Mouse (Mus musculus): ENCODE data around the gene Zscan10.
"Not testable (repeated sequence)": the region's sequence is repeated elsewhere in the genome, so short reads cannot be mapped to it uniquely, and the experiment has no call there.

Zscan10 gene

GRCm38 (mm10) chr17:23587253-23587652, 13.4 kb upstream of the Zscan10 start:
- no peak for DNase-seq (ENCODE audit: low spot score)

- peak; percentile 86 for DNase-seq (ENCODE audit: low spot score)
These were observed 8.3 kb upstream of the Zscan10 start for GRCm38 (mm10) chr17:23592208-23592925.

DNA sequence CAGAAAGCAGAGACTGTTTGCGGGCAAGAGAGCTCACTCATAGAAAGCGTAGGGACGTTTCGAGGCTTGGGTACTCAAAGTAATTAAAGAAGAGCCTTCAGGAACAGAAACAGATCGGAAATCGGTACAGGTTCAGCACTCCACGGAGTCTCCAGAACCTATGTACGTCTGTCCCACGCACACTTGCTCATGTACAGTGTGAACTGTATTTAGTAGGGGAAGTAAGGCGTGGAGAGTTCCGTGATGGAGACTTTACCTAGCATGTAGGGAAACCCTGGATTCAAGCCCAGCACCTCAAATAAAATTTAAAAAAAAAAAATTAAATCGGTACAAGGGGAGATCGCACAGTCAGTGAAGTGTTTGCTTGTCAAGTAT, 7.7 kb upstream of the Zscan10 start:
- DNase-seq (ENCODE audit: low spot score), result no peak

GRCm38 (mm10) chr17:23595139-23595538, 5.5 kb upstream of the Zscan10 start:
- not testable (repeated sequence) for DNase-seq (ENCODE audit: low spot score)

- DNase-seq (ENCODE audit: low spot score), result peak; percentile 65
These were observed 1.8 kb upstream of the Zscan10 start, which contains the start of gene Zfp13 for GRCm38 (mm10) chr17:23598582-23599552. TSS of gene Zfp13 (minus strand) at chr17:23599487.

- peak; percentile 15 for DNase-seq (ENCODE audit: low spot score)
These were observed 1.0 kb upstream of the Zscan10 start for GRCm38 (mm10) chr17:23599605-23600063.

DNA sequence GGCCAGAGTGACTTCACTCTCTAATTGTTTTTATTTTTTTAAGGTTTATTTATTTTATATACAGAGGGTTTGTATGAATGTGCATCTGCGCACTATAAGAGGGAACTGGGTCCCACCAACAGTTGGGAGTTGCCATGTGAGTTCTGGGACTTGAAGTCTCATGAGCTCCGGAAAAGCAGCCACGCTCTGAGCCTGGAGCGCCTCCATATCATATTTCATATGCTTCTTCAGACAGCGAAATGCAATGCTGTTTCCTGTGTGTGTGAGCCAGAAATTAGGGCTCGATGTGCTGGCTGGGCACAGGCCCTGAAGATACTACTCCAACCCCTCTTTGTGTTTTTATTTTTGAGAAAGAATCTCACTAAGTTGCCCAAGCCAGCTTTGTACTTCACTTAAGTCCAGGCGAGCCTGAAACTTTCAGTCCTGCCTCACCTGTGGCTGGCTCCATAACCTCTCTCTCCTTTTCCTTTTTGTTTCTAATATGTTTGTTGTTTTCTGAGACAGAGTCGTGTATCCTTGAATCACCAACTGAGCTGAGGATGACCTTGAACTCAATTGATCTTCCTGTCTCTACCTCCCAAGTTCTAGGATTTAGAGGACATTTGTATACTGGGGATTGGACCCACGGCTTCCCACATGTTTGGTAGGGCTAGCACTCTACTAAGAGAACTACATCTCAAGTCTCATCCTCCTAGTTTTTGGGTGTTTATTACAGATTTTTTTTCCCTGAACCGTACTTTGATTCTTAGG, 1.4 kb downstream of the Zscan10 start:
- DNase-seq (ENCODE audit: low spot score), result no peak

DNA sequence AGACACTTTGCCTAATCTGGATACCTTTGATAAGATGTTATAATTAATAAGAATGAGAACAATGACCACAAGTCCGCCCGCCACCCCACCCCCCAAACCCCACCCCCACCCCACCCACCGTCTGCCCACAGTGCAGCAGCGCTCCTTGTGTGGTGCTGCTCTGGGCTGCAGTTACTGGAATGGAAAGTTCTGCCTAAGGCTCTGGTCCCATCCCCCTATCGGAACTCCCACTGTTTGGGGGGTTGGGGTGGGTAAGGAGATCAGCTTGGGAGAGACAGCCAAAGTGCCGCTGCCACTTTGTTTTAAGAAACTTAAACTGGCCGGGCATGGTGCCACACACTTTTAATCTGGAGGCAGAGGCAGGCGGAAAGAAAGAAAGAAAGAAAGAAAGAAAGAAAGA, 2.4 kb downstream of the Zscan10 start:
- no peak for DNase-seq (ENCODE audit: low spot score)

- no peak for DNase-seq (ENCODE audit: low spot score)
These were observed 2.9 kb downstream of the Zscan10 start for GRCm38 (mm10) chr17:23603542-23603941.

- DNase-seq (ENCODE audit: low spot score), result no peak
These were observed 3.7 kb downstream of the Zscan10 start for GRCm38 (mm10) chr17:23604394-23604793.

DNA sequence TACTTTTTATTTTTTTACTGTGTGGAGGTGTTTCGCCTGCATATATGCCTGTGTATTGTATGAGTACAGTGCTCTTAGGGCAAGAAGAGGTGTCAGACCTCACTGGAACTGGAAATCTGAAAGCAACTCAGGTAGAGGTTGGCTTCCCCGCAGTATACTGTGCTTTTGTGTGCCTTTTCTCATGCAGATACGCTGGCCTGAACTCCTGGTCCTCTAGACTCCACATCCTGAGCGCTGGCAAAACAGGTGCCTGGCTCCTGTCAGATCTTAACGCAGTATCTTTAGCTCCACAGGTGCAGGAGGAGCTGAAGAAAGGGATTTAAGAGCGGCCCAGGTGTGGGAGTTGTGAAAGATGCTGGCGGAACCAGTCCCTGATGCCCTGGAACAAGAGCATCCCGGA, 4.6 kb downstream of the Zscan10 start:
- no peak for DNase-seq (ENCODE audit: low spot score)

GRCm38 (mm10) chr17:23609612-23610011, 9.0 kb downstream of the Zscan10 start:
- no peak for DNase-seq (ENCODE audit: low spot score)

GRCm38 (mm10) chr17:23610361-23610800, 9.7 kb downstream of the Zscan10 start:
- DNase-seq (ENCODE audit: low spot score), result peak; percentile 62

GRCm38 (mm10) chr17:23617087-23617486, 16.4 kb downstream of the Zscan10 start:
- DNase-seq (ENCODE audit: low spot score), result no peak

- no peak for DNase-seq (ENCODE audit: low spot score)
These were observed 19.7 kb downstream of the Zscan10 start for GRCm38 (mm10) chr17:23620351-23620750.

GRCm38 (mm10) chr17:23627813-23628212, 27.2 kb downstream of the Zscan10 start:
- no peak for DNase-seq (ENCODE audit: low spot score)

DNA sequence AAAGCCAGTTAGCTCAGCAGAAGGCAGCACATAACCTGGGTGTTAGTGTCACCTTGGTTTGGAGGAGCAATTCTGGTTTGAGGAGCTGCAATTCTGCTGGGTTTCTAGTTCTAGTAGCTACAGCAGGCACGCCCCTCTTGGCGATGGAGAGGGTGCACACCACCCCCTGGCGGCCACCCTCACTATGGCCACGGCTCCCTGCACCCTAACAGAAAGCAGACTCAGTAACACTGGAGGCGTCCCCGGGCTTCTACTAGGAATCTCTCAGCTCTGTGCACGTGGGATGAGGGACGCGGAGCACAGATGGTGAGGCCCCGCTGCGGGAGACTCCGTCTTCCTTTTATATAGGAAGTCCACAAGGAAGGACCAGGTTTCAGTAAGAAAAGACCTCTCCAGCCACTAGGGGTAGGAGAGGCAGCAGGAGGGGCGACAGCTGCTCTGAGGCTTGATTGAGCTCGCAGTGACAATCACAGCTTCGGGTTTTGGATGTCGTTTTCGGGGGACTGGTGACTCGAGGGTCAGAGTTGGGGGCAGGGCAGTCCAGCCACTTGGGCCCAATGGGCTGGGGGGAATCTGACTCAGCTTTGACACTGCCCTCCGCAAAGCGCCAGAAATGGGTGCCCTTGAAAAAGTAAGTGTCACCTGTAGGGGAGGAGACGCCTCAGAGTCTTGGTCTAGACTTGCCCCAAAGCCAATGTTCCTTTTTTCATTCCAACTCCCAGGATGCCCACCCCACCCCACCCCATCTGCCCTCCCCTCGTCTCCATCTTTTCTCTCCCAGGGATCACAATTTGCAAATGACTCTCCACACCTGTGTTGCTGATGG, 29.8 kb downstream of the Zscan10 start:
- peak; percentile 59 for DNase-seq (ENCODE audit: low spot score)

DNA sequence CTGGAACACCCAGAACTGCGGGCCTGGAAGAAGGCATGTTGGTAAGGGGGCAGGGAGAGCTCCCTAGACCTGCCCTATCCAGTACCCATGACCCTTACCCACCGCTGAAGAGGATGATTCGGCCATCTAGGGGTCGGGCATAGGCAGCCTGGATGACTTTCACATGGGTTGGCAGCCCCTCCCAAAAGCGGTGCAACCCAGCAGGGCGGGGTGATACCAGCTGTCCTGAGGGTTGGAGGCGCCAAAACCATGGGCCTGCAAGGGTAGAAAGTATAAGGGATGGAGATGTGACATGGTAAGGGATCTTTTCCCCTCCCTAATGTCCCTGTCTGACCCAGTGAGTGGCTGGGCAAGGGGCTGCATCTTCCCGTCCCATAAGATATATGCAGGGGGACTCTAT, 30.6 kb downstream of the Zscan10 start:
- DNase-seq (ENCODE audit: low spot score), result no peak

DNA sequence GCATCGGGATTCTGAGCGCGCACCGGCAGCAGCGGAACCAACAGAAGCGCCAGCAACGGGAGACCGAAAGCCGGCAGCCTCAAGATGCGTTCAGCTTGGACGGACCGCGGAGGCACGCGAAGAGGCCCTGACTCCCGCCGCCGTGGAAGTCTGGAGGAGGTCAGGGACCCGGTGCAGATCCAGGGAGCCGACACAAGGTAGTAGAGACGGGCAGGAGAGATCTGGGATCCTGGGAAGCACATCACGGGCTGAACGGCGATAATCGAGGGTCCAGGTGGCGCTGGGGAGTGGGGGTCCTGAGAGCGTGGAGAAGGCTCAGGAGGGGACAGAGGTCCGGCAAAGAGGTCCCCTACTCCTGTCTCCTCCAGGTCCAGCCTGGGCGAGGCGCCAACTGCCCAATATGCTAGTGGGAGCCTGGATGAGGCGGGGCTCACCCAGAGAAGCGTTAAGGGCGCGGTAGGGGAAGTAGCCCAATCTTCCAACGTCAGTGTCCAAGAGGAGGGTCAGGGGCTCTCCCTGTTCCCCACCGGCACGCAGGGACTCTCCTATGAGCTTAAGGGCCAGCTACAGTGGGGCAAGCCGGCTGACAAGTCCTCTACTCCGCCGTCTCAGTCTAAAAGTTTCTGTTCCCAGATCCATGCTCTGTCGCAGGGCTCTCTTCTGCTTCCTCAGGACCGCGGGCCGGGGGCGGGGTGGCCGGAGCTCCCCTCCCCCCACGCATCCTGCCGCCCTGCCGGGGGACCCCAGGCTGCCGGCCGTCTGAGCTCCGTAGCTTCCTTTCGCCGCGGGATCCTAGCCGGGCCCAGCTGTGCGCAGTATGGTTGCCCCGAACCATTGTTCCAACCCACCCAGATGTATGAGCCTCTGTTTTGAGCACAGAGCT, 44.2 kb downstream of the Zscan10 start, which contains the start of gene Mmp25:
TSS of gene Mmp25 (minus strand) at position 665 of the 883 bp plus-strand sequence.
- no peak for DNase-seq (ENCODE audit: low spot score)

DNA sequence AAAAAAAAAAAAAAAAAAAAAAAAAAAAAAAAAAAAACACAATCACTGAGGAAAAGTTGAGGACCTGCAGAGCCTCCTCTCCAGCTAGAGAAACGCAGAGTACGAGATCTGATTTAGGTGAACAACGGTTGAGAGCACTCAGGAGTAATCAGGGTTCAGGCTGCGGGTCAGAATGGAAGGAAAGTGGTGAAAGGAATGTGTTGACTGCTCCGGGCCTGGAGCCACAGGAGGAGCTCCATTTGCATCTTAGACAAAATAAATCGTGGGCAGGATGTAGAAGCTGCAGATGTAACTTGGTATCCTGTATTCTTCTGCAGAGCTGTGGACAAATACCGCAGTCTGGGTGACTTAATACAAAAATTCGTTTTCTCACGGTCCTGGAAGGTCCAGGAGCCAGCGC, 45.2 kb downstream of the Zscan10 start:
- no peak for DNase-seq (ENCODE audit: low spot score)
